Mouse (Mus musculus): ENCODE measurements around the gene Tns3. TPM values are rescaled to one million over a fixed set of nuclear protein-coding genes. Genes with fewer than 3 reads are reported as not detected.
A peak's percentile ranks its signal among the peaks of the same experiment; 100 is the strongest.
"Not testable (repeated sequence)": the region's sequence is repeated elsewhere in the genome, so short reads cannot be mapped to it uniquely, and the experiment has no call there.

Tns3 gene
- total RNA-seq, 2 experiments from 2014 or later = 69.9 to 73.2 TPM

DNA sequence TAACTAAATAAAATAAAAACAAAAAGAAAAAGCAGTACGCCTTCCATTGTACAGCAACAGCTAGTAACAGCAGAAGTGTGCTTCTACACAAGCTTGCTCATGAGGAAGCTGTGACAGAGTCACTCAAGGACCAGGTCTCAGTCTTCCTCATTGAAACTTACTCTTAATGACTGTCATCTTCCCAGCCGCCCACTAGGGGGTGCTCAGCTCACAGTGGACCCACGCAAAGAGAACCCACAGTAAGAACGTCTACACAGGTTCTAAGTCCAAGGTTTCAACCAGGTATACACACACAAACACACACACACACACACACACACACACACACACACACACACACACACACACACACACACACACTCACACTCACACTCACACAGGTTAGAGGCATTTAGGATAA, 129.4 kb downstream of the Tns3 start:
- peak; percentile 54 to 76 for DNase-seq (ENCODE audit: low spot score in 2 of 2)

DNA sequence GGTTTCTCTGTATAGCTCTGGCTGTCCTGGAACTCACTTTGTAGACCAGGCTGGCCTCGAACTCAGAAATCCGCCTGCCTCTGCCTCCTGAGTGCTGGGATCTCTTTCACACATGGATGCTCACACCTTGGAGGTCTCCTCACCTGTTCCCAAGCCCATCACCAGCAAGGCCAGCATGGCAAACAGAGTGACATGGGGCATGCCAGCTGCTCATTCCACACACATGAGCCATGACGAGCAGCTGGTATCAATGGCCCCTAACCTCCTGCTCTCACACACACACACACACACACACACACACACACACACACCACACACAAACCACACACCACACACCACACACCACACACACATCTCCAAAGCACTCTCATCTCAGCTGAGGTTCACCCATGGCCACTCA, 131.6 kb downstream of the Tns3 start:
- not testable (repeated sequence) for DNase-seq (ENCODE audit: low spot score in 2 of 2)

DNA sequence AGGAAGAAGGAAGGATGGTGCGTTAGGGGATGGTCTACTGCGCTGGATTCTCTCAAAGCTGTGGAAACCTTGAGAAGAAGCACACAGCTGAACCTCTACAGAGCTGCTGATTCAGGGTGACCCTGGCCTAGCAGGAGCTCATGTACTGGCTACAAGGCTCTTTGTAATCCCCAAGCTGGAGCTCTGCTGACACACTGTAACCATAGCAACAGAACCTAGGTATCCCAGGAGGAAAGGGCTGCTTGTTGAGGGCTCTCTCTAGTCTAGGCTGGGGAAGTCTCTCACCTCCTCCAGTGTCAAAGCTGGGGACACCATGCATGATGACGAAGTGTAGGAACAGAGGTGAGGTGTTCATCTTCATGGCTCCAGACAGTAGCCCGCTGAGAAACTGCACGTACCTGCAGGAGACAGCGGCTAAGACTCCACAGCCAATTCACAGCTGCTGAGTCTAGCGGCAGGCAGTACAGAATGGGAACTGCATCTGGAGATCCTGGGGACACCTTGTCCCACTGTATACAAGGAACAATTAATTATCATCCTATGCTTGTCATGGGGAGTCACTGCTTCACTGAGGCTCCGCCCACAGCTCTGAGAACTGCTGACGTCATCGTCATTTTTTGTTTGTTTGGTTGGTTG, 132.1 kb downstream of the Tns3 start:
- no peak for DNase-seq (ENCODE audit: low spot score in 2 of 2)

DNA sequence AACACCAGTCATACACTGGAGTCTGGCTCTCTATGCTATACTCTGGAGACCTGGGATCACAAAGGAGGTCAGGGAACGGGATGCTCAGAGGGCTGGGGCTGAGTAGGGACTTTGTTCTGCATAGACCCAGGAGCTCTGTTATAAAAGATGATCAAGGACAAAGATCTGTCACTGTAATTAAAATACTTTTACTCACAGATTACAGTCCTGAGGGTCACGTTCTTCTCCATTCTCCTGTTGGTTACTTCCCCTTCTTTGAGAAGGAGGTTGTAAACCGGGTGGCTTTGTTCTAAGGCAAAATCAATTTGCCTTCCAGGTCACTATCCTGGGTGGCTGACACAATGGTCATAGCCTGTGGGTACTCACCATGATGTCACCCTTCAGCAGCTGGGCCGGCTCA, 133.8 kb downstream of the Tns3 start:
- no peak for DNase-seq (ENCODE audit: low spot score in 2 of 2)

DNA sequence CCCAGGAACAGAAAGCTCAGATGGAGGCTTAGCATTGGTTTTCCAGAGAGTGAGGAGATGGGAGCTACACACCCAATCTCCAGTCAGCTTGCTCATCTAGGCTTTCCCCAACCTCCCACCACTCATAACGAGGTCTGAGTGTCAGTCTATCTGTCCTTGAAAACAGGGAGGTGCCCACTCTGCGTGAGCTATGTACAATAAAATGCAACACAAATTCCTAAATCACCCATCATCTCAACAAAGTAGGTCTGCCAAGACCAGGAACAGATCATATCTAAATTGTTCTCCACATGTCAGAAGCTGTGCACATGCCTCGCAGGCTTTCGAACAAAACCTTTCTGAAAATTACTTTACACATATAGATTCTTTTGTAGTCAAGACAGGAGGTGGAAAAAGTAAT, 134.3 kb downstream of the Tns3 start:
- DNase-seq (ENCODE audit: low spot score in 2 of 2) = no peak

DNA sequence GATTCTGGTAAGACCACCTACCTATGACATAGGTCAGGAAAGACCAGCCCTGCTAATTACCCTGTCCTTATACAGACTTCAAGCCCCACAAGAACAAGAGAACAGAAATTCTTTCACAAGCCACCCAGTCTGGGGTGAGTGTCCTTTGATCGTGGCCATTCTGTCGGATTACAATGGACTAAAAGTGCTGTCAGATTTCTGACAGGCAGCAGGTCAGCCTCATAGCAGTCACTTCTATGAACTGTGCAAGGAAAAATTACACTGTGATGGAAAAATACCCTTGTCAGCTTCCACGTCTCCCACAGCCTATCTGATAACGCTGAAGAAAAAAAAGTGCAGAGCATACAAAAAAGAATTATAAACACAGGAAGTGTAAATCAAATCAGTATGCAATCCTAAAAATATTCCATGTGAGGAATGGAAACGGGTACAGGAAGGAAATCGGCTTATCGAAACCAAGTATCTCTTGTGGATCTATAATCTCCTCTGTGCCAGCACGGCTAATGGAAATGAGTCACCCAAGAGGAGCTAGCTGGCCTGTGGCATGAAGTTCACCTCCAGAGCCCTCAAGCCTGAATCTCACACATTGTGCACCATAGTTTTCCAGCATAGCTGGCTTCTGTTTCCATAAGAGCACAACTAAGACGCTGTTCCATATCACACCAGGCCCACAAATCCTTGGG, 138.7 kb downstream of the Tns3 start:
- DNase-seq (ENCODE audit: low spot score in 2 of 2) = no peak

DNA sequence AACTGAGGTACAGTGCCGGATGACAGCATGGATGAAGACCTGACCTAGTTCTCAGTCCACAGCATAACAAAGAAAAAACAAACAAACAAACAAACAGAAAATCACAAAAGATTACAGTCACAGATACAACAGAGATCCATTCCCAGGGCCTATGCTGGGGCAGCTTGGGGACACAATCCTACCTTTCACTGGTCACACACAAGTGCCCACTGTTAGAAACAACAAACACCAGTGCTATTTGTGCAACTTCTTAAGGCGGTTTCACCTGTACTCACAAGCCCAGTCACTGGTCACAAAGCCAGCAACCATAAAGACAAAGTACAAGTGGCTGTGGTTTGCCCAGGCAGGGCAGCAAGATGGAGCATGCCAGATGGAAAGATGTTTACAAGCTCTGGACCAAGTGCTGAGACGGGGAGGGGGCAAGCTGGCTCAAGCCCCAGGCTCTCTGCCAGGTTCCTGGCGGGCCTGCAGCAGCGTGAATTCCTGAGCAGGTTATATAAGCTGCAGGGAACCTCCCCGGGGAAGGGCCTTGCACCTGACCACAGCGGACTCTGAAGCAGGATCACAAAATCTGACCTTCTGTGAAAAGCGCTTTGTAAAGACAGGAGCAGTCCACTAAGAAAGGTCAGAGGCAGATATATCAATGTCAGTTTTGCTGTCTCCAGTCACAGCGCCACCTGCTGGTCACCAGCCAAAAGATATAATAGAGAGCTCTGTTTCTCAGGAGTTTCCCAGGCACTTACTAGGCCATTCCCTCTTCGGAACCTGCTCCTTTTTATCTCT, 140.8 kb downstream of the Tns3 start:
- DNase-seq (ENCODE audit: low spot score in 2 of 2) = peak; percentile 74 to 79

DNA sequence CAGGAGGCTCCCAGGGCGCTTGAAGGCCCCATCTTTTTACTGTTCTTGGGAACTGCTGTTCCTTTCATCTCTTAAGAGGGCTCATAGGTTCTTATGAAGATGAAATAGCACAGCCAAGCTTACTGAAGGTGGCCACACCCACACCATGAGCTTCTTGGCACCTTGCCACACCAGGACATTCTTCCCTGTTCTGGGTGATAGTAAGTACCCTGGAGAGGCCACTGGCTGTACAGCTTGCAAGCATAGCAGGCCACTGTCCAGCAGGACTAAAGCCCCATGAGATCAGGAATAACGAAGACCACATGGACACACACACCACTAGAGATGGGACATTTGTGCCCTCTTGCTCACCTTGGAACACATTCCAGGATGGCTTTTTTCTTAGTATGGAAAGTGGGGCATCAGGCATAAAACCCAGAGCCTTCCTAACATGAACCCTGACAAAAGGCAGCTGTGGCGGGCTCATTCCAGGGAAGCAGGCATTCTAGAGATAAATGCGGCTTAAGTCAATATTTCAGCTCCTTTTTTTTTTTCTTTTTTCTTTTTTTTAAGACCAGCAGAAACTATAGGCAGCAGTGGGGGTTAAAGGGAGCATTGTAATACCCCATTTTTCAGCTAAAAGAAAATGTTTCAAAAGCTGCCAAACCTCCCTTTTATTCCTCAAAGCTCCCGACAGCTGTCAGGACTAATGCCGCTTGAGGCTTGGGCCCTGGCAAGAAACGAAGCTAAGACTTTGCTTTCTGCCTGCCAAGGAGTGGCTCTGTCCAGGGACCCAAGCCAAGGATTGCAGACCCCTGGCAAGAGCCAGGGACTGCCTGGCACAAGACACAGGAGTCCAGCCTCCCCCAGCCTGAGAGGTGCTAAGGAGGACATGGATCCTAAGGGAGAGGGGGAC, 150.7 kb downstream of the Tns3 start:
- DNase-seq (ENCODE audit: low spot score in 2 of 2) = peak; percentile 48 to 78

DNA sequence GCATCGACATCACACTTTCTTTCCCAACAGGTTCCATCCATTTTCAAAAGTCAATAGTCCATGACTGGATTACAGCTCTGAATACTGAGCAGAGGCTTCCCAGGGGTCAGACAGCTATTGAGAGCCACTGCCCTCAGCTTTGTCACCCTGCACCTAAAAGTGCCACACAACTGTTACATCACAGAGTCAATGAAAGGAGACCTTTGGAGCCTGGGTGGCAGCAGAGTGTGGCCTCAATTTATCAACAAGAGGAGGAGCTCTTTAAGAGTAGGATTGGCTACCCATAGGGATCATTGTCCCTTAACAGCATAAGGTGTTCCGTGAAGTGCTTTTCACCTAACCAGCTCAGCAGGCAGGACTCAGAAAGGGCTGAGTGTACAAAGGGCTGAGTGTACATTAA, 154.0 kb downstream of the Tns3 start:
- no peak for DNase-seq (ENCODE audit: low spot score in 2 of 2)

DNA sequence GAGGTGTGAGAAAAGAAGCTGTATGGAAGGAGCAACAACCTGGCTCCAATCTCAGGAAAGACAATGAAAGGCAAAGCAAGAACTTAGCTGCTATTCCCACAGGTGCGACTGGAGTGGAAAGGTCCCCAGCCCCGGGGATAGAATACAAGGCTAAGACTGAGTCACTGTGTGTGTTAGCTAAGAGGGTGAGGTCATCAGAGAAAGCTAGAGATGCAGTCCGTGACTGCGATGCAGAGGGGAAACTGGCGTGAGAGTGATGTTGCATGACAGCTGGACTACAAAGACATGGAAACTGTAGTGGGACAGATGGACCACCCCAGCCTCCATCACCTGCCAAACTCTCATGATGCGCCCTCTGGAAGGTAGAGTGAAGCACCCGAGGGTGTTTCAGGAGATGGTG, 154.7 kb downstream of the Tns3 start:
- DNase-seq (ENCODE audit: low spot score in 2 of 2) = no peak

DNA sequence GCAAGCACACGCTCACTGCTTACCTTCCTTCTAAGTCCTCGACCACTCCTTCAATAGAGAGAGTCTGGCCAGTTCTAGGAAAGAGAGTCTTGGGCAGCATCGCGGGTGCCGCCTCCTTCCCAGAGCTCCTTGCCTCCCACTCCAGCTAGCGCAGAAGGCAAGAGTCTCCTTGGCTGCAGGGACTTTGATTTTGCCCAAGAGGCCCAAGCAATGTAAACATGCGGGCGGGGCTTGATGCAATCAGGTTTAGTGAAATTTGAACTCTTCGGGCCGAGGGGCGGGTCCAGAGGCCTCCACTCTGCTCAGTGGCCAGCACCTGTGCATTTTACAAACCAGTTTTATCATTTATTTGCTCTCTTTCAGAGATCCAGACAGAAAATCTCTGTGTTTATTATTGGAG, 160.6 kb downstream of the Tns3 start:
- no peak for DNase-seq (ENCODE audit: low spot score in 2 of 2)

DNA sequence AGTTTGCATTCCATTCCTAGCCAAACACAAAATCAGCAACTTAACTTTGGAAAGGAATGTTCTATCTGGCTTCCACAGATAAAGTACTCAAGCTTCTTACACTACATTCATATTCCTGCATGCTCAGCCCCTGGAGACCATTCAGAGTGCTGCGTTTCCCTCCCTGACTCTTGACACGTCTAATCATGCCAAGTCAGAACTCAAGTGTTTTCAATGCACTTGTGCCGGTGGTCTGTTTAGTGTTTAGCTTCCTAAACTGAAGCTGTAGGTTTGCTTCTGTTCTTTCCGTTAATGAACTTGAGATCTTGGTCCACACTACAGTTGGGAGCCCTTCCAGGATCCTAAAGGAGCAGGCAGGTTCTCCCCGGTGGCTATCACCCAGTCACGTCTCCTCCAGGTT, 163.5 kb downstream of the Tns3 start:
- DNase-seq (ENCODE audit: low spot score in 2 of 2) = no peak

DNA sequence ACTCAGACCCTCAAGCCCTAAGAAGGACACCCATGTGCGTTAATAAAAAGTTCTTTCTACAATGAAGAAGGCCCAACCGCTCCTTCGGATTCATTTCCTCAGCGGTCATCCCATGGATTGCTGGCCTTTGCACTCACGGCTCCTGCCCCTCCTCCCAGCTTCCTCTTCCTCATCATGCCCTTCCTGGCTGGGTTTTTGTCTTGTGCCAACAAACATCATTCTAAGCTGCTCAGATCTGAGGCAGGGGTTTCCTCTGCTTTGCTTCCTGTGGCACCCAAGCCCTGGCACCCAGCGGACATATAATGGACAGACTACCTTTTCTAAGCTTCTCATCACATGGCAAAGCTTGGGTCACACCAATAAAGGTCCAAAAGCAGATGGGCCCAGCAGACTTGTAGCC, 167.2 kb downstream of the Tns3 start:
- DNase-seq (ENCODE audit: low spot score in 2 of 2) = no peak

DNA sequence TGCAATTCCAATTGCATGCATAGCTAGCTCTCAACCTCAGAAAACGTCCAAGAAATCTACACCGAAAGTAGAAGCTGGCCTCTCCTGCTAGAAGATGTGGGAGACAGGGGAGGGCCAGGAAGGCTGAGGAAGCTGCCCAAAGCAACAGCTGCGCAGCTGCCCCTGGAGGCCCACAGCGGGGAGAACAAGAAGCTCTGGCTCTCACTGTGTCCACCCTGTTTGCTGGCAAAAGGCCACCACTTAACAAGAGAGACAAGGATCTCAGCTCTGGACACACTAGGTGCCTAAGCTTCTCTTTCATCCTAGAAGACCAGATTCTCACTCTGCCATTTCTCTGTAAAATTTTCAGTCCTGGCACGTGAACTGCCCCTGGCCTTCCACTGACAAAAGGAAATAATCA, 167.6 kb downstream of the Tns3 start:
- DNase-seq (ENCODE audit: low spot score in 2 of 2) = peak in 1 of 2 experiments; percentile 59

DNA sequence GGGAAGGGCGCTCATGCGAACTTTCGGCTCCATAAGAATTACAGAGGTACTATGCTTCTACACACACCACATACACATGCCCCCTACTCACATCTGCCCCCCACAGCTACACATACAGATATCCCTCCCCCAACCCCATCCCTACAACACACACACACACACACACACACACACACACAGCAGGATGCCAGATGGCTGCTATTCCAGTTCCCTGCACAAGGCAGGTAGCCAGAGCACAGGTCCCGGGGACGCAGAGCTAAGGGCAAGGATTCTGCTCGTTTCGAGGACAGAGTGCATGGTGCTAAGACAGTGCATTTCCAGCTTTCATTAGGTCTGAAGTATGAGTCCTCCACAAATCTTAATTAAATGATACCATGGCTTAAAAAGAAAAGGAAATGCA, 168.5 kb downstream of the Tns3 start:
- no peak for DNase-seq (ENCODE audit: low spot score in 2 of 2)

DNA sequence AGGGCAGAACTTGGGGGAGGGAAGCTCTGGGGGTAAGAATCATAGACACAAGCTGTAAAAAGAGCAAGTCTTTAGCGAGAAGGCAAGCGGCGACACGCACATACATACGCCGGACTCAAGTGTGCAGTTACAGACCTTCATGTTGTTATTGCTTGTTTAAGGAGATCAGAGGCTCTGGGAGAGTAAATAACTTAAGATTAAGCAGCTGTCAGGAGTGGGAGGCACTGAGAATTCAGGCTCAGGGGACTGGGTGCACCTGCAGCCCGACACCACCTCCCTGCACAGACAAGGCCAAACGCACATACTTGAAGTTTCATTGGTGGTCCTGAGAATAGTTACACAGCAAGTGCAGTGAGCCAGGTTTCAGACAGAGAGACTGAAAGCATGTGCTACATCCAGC, 169.3 kb downstream of the Tns3 start:
- no peak for DNase-seq (ENCODE audit: low spot score in 2 of 2)

DNA sequence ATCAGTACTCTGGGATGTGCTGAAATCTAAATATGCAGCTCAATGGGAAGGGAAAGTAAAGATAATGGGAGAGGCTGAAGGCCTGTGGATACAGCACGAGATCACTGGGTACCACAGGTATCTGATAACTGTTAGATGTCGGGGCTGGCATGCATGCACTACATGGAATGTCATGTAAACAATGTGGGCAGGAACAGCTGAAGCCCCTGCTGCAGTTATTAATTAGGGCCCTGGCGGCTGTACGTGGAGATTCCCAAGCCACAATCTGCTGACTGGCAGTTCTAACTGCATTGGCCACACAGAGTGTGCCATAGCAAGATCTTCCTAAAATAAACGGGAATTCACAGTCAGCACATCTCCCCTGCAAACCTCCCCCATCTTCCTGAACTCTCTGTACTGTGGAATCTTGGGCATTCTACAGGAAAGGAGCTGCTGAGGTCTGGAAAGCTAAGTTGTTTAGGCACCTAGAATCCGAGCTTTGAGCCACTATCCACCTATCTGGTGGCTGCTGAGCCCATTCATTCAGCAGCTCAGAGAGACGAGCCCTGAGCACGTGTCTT, 170.3 kb downstream of the Tns3 start:
- no peak for DNase-seq (ENCODE audit: low spot score in 2 of 2)

DNA sequence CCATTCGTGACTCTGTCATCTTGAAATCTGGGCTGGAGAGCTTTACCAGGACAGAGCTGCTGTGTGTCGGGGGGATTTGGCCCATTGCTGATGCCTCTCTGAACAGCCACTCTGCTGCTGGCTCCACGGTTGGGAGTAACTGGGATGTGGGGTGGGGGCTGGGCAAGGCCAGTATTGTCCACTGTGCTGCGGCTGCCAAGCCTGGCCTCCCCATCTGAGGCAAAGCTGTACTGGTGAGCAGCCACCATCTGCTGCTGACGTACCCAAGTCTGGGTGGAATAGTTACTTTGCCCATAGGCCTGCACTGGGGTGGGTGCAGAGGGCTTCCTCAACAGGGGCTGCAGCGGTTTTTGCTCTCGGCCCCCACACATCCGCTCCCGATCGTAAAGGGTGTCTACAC, 172.0 kb downstream of the Tns3 start:
- no peak for DNase-seq (ENCODE audit: low spot score in 2 of 2)

DNA sequence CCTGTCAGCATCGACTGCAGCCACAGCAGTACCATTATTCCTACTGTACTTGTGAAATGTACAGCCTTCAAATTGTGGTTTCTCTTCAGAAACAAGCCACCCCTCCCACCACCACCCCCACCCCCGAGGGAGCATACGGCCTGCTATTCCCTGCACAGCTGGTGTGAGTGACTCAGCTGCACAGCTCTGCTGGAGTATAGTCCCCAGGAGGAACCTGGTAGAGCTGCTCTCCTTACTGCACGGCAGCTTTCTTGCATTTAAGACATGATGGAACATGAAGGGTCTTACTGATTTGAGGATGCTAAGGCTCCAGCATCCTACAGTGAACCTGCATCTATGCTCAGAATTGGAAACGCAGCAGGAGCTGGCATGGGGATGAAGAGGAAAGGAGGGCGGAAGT, 176.1 kb downstream of the Tns3 start:
- DNase-seq (ENCODE audit: low spot score in 2 of 2) = no peak

DNA sequence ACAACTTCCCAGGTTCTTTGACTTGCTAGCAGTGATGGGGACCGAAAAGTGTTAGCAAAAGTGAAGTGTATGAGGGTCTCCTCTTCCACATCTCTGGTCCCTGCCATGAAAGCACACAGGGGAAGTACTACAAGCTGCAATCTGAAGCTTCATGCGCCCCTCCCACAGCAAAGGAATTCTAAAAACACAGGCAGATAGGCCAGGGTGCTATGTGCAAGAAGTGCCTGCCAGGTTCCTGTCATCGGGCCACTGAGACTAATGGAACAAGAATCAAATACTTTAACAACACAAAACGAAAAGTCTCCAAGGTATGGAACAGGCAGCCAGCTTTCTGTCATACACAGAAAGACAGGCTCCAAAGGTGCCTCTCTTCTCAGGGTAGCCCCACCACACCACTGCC, 177.8 kb downstream of the Tns3 start:
- DNase-seq (ENCODE audit: low spot score in 2 of 2) = no peak

DNA sequence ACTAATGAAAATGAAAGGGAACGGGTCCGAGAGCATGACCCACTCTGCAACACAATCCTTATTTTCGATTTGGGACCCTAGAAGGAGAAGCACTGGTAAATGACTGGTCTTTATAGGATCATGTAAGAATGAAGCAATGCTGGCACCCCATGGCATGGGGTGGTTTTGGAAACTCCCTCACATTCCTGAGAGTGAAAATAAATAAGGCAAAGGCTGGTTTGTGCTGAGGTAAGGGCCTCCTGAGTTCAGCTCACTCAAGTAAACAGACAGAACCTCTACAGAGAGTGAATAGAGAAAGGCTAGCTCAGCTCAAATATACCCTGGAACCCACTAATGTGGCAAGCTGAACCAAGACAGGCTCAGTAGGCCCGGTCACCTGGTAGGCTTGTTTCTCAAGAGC, 179.8 kb downstream of the Tns3 start:
- DNase-seq (ENCODE audit: low spot score in 2 of 2) = no peak

All from layer of hippocampus, postnatal 14 days (tissue).